Mouse (Mus musculus) CD4-positive helper T cell, adult 2 months (primary cell): ENCODE results near the gene Csmd2.
"Not testable (repeated sequence)": the region's sequence is repeated elsewhere in the genome, so short reads cannot be mapped to it uniquely, and the experiment has no call there.

Experiments
- DNase-seq: peaks from one replicate; pipeline ENCODE4 v3.0.0-alpha.2; 2012; ENCODE audit warnings: low read depth, missing footprints, low spot score

Csmd2 gene

DNA sequence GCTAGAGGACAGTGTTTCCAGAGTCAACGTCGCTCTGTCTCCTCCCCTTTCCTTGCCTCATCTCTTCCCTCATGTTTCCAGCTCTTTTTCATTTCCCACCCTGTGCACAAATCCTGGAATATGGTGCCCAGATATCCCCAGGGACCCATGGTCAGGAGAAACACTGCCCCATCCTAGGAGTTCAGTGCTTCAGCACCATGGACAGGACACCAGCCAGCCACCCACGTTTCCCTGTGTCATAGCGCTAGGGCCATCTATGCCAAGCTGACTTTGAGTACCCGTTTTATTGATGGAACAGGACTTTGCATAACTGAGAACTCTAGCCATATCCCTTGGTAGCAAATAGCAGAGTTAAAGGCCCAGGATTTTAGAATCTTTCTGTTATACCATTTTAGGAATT lies 55.0 kb downstream of the Csmd2 start:
- no peak for DNase-seq

DNA sequence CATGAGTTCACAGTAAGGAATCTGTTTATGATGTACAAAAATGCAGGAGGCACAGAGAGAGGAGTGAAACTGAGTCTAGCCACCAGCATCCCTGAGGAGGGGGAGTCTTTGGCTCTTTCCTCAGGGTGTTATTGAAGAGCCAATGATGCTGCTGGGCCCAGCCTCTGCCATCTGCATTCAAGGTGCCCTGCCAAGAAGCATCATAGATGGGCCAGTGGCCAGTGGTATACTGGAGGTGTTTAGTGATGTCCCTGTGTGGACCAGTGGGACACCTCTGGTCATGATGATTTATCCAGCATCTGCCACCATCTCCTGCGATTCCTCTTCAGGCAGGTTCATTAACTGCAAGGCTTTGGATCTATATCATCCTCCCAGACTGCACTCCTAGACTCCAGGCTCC lies 61.1 kb downstream of the Csmd2 start:
- DNase-seq, result no peak

DNA sequence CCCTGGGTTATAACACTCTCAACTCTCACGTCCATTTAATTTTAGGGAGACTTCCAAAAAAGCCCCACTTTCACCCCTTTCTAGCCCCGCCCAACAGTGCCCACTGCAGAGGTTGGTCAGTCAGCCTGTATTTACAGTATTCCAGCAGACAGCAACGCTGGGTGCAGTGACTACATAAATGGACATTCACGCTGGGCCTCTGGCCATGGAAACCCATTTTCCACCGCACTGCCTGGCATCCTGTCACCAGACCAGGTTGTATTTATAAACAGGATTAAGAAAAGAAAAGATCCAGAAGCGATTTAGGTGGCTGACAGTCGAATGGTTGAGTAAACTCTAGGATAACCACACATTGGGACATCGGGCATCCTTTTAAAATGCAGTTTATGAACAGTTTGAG lies 65.0 kb downstream of the Csmd2 start:
- DNase-seq, result no peak

DNA sequence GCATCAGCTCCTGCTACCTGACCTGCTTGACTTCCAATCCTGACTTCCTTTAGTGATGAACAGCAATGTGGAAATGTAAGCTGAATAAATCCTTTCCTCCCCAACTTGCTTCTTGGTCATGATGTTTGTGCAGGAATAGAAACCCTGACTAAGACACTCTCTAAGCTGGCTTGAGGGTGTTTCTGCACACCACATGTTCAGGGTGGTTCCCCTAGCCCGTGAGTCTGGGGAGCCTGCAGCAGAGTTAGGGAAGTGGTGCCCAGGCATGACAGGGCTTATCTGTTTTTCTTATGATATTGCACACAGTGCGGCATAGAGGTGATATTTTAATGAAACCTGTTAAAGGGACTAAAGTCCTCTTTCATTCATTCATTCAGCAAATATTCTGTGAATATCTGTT lies 73.6 kb downstream of the Csmd2 start:
- not testable (repeated sequence) for DNase-seq

DNA sequence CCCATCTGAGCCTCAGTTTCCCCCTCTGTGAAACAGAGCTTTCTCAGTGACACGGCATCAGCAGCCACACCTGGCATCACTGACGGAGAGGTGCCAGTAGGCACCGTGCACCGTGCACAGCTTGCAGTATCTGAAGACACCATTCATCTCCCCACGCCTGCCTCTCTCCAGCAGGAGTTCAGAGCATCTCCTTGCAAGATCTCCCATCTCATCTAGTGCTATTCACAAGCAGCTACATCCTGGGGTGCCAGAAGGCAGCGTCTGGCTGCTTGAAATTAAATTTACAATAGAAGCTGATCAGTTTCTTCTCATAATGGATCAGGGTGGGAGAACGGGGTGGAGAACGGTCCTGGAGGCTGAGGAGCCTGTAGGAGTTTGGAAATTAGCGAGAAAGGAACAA lies 79.5 kb downstream of the Csmd2 start:
- DNase-seq, result no peak

DNA sequence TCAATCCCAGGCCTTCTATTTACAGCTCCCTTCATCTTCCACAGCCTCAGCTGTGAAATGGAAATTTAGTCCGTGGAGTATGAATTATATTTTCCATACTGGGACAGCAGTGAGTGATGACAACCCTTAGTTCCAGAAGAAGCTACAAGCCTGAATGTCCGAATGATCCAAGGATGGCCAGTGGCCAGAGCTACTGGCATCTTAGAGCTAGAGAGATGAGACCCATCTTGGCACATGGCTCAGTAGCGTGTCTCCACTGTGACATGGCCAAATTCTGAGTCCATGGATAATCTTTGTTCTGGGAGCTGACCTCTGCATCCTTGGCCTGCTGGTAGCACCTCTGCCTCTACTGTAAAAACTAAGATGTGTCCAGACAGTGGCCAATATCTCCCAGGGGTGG lies 96.8 kb downstream of the Csmd2 start:
- DNase-seq, result no peak

DNA sequence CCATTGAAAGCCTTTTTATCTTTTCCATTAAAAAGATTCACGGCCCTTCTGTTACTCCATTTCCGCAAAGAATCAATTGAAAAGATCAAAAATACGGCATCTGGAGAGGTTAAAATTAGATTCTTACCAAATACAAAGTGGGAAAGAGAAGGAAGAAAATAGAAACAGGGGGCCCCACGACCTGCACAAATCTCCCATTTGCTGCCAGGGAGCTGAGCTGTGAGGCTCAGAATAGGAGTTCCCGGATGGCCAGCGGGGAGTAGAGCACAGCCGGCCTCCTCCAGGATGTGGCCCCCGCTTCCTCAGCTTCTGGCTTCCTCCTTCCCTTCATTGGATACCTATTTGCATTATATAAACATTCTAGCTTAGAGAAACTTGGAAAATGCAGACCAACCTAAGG lies 97.4 kb downstream of the Csmd2 start:
- no peak for DNase-seq

DNA sequence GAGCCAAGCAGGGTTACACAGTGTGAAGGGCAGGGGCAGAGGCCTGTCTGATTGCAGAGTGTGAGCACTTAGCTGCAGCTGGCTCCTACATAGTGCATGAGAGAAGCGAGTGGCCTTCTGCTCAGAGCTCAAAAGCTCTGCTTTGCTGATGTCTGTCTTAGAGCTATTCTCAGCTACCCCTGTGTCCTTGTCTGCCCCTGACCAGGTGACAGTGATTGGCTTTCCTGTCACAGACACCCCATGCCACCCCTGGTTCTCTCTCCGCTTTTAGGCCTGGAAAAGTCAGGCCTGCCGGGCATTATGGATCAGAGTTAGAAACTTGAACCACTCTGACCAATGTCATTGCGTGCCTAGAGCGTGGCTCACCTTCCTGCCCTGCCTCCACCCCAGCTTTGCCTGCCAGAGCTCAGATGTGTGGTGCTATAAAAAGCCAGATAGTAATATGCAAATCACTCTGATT lies 99.5 kb downstream of the Csmd2 start:
- DNase-seq, result no peak

DNA sequence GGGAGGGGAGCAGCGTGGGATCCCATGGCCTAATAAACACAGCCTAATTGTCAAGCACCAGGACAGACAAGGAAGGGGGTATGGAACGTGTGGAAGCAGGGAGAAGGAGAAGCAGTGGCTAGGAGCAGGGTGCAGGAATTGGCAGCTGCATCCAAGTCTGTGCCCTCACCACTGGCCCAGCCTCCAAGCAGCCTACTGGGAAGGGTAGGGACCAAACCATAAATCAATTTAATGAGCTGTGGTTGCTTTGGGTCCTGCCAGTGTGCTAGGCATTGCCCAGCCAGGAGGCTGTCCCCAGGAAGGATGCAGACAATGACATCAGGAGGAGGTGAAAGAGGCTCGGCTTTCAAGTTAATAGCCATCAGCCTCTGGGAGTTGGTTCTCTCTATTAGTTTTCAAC lies 100.0 kb downstream of the Csmd2 start:
- no peak for DNase-seq

DNA sequence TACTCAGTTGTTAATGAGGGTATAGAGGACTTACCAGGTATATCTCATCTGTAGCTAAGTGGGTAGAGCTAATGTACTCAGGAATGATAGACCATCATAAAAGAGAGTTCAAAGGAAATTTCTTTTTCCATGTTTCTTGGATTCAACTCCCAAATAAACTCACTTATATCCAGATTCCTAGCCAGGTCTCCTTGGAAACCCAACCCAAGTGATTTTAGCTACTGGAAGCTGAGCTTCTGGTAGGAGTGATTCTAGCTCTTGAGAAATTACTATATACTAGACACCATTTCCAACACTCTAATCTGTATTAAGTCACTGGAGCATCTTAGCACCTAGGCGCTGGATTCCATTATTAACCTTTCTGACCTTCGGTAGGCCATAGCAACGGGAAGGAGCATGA lies 100.6 kb downstream of the Csmd2 start:
- DNase-seq, result no peak

DNA sequence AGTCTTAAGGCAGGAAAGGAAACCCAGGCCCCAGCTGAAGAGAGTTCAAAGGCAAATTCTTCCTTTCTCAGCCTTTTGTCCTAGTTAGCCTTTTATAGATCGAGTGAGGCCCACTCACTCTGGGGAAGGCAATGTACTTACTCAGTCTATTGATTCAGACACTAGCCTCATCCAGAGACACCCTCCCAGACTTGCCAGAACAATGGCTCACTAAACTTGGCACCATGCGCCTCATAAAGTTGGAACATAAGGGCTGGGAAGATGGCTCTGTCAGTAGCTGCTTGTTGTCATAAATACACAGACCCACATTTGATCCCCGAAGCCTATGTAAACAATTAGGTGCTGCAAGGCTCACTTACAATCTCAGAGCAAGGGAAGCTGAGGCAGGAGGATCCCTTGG lies 104.3 kb downstream of the Csmd2 start:
- DNase-seq, result no peak

DNA sequence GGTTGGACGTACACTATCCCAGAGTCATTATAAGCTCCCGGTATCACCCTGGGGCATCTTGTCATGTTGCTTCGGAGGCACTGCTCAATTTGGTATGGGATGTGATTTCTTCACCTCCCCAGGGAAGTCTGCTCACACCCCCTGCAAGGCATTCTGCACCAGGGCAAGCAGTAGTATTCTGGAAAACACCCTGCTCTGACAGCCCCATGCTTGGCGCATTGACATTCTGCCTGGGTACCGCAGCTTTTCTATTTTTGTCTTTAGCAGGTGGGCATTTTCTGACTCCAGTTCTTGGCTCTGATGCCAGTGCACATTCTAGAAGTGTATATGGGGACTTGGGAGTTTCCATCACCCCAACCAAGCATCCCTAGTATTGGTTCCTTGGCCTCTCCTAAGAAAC lies 111.9 kb downstream of the Csmd2 start:
- DNase-seq, result no peak

DNA sequence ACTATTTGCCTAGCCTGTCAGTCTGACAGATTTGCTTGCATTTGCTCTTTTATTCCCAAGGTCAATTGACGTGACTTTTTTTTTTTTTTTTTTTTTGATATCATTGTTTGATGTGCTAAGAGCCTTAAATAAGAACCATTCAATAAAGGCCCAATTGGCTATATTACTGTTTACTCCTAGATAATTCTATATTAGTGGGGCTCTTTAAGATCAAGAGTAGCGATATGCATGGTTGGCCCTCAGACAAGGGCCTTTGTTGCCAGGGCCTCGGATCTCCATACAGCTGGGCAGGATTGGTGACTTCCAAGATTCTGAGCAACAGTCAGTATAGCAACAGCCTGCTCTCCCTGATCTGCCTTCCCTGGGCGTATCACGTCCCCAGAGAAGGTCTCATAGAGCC lies 112.9 kb downstream of the Csmd2 start:
- DNase-seq, result no peak

DNA sequence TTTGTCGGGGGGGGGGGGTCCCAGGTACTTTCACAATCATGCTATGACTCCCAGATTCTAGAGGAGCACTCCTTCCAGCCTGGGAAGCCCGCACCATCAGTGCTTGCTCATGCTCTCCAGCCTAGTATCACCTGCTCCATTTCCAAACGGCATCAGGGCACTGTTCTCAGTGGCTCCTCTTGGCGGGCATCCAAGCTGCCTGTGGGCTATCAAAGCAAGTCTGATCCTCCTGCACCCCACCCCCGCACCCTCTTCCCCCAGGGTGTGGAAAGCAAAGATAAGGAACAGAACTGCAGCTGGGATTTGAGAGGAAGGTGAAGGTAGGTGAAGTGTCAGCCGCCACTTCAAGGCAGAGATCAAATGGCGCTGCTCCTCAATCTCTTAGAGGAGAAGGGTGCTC lies 128.7 kb downstream of the Csmd2 start:
- no peak for DNase-seq

DNA sequence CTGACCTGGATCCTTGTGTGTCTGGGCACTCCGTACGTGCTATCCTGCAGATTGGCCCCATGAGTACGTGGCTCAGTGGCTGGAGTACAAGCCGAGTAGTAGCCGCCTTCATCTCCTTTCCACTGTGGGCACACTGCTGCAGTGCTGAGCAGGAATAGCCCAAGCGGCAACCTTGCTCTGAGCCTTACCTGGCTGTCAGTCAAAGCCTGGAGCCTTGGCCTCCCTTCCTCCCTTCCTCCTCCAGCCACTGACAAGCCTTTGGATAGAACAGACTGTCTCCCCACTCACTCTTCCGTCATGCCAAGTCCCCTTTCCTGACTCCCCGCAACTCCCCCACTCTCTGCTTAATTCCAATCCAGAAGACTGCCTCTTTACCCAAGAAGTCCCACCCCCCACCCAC lies 135.6 kb downstream of the Csmd2 start:
- DNase-seq, result no peak

DNA sequence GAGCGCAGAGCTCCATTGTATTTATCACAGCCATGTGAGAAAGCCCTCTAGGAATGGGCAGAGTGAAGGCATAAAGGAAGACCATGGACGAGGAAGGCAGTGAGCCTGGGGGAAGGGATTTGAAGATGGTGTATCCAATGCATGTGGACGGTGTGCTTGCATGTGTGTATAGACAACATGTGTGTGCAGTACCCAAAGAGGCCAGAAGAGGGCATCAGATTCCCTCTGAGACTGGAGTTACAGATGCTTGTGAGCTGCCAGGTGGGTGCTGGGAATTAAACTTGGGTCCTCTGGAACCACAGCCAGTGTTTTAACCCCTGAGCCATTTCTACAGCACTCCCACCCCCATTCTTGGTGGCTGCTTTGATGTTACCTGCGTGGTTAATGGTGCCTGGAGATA lies 137.1 kb downstream of the Csmd2 start:
- no peak for DNase-seq

DNA sequence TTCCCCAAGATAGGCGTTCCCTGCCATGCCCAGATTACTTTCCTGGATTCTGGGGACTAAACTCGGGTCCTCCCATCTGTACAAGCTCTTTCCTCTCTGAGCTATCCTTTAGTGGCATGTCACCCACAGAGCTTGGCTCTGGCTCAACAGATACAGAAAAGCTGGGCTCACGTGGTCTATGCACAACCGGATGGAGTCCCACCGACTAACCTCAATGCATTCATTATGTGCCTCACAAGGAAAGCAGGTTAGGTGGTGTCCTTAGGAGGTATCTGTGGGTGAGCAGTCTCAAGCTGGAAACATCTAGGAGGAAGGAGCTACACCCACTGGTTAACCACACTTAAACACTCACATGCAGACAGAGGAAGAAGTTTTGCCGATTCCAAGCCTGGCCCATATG lies 140.9 kb downstream of the Csmd2 start:
- DNase-seq, result no peak

DNA sequence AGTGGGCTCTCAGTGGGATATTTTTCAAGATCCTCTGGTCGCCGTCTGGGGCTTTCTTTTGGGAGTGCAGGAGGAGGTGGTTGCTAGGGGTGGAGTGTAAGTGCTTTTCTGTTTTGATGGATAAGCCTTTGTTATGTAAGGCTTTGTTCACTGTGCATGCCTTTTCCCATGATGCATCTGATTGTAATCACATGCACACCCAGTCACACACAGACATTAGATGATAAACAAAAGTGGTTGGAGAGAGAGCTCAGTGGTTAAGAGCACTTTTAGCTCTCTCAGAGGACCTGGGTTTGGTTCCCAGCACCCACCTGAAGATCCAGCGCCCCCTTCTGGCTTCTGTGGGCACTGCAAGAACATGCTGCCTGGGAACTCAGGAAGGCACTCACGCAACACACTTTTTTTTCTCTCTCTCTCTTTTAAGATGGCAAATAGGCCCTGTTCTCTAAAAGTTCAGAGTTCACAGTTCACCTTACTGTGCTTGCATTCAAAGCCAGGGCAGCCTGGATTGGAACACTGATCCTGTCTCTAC lies 143.0 kb downstream of the Csmd2 start:
- no peak for DNase-seq

DNA sequence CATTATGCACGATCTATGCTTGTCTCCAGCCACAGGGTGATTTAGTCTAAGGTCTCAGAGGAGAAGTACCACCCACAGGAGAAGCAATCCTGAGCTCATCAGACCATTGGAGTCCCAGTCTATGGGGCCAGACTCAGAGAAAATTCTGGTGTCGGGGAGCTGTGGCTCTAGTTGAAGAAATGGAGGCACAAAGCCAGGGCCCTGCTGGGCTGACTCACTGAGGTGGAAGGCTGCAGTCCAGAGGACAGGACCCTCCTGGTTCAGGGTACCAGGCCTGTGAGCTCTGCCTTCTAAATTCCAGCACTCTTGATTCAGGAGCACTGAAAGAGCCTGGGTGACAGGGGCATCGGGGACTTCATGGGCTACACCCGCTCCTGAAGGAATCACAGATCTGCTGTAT lies 144.0 kb downstream of the Csmd2 start:
- no peak for DNase-seq

DNA sequence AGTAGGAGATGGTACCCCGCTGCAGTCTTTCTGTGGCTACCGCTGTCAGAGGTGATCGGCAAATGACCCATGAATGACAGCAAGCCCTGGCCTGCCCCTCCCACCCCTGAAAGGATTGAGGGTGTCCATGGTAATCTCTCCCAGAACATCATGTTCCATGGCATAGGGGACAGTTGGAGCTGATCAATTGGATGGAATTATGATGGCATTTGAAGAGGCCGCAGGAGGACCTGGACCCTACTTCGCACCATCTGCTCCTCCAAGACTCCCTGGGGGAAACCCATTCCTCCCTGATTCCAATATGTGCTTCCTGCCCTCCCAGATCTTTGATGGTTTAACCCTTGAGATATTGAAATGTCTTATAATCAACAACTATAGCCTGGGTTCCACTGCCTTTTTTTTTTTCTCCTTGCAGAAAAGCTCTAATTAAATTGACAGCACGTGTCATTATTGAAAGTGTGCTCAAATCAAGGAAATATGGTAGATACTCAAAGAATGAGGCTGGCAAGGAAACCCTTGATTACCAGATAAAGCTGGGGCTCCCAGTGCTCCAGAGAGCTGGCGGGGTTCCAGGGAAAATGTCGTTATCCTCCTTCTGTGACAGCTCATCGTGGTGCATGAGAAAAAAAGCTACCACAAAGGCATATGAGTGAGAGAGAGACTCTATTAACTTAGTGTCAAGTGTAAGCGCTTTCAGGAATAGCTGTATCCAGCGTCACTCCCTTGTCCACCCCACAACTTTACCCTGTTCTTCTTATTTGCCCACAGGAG lies 145.4 kb downstream of the Csmd2 start:
- no peak for DNase-seq

DNA sequence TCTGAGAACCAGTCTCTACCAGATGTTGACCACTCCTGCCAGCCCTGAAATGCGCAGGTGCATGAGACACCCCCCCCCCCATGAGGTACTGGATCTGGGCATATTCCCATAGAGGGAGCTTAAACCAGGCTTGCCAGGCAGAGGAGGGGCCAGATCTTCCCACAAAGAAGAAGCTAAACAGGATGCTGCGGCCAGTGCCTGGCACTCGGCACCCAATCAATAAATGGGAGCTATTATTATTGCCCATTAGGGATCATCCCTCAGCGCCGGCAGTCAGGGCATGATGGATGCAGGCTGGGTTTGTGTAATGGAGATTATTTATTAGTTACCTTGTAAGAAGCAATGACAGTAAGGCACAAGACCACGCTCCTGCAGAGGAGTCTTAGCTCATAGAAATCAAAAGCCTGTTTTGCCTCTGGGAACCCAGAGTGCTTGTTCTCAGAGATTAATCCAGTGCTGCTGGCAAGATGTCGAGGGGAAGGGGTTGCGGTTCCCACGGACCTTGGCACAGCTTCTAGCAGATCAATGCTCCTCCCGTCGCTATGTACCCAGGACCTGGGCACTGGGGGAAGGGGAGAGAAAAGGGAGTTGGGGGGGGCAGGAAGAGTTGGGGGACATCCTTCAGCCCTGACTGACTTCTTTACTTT lies 146.8 kb downstream of the Csmd2 start:
- DNase-seq, result no peak

DNA sequence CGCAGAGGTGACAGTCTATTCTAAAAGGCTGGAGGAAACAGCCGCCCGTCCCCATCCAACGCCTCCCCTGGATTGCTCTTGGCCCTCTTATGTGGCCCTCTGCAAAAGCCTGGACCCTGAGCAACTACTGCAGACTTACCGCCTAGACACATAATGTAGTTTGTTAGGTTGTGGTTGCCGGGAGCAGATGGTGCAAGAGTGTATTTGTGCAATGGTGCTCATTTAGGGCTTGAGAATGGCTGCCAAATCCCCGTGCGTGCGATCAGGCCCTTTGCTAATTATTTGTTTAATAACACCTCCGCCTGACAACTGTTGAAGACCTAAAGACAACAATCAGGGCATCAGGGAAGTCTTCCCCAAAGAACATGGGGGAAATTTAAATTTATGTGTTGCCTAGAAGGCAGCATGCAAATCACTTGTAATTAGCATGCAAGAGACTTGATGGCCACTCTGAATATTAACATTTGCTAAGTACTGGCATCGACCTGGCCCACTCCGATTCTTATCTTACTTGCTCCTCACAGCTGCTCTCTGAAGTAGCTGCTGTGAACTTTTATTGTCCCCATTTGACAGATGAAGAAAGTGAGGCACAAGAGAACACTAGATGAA lies 147.5 kb downstream of the Csmd2 start:
- DNase-seq, result no peak

DNA sequence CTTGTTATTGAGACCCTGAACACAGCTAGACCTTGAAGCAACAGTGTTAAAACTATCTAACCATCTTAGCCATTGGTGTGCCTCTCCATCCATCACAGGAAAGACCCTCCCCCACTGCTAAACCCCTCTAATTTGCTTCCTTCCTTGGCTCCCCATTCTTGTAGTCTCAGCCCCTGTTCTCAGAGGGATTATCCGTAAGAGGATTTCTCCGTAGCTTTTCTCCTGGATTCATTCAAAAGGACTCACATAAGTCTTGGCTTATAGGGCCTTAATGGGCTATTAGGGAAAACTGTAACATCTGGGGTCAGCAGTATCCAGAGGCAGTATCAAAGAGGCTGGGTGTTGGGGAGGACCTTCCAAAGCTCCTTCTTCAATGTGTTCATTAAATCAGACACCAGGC lies 152.3 kb downstream of the Csmd2 start:
- no peak for DNase-seq
